Mouse (Mus musculus) gastrocnemius, postnatal 4 days (tissue): ENCODE data around the gene Vwa3a. TPM values are rescaled to one million over a fixed set of nuclear protein-coding genes. Genes with fewer than 3 reads are reported as not detected.

Experiments used
- DNase-seq, 2 experiments: peaks; one replicate each; pipeline ENCODE4 v3.0.0; 2021 to 2022; ENCODE audit warnings: low spot score in 2 of 2, mixed read lengths in 2 of 2
- total RNA-seq, 2 experiments: library from RNA; stranded (reverse); gene quantifications; 2 replicates each; pipeline ENCODE4 v1.2.3; 2021

Vwa3a gene
- total RNA-seq, 2 experiments from 2014 or later, result 0.67 to 0.74 TPM

- DNase-seq, result peak; percentile 90 to 91
Observed at GRCm38 (mm10) chr7:120835449-120836359, 96.6 kb downstream of the Vwa3a start.

DNA sequence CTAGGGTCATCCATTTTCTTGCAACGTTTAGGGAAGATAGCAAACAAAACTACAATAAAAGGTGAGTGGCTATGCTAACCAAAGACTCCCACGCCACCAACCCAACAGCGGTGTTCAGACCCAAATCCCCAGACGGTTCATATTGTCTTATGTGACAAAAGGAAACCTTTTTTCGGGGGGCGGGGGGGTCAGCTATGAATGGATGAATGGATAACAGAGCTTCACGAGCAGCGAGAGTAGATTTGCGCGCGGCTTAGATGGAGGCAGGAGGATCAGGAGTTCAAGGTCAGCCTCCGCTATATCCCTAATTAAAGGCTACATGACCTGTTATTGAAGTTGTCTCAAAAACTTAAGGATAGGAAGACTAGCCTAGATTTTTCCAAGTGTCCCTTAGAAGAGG lies 97.2 kb downstream of the Vwa3a start:
- no peak for DNase-seq

- no peak for DNase-seq
Observed at GRCm38 (mm10) chr7:120838436-120839160, 99.5 kb downstream of the Vwa3a start.

DNA sequence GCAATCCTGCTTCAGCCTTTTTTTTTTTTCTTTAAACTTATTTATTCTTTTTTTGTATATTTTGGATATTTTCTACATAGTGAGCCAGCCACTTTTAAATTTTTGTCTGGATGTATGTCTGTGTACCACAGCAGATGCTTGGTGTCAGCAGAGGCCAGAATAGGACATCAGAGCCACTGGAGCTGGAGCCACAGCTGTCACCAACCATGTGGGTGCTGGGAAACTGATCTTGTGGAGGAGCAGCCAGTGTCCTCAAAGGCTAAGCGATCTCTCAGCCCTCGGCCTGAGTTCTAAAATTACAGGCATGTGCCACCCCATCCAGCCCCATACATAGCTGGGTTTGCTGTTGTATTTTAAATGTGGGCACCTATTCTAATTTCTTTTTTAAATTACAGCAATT lies 100.7 kb downstream of the Vwa3a start:
- no peak for DNase-seq

- DNase-seq, result peak; percentile 79 to 87
Observed at GRCm38 (mm10) chr7:120842345-120843036, 103.4 kb downstream of the Vwa3a start, which contains the start of gene Eef2k. TSS of gene Eef2k (plus strand) at chr7:120842831.

GRCm38 (mm10) chr7:120843037-120843621 lies 104.0 kb downstream of the Vwa3a start:
- peak; percentile 74 to 92 for DNase-seq

- peak in 1 of 2 experiments; percentile 15 for DNase-seq
Observed at GRCm38 (mm10) chr7:120843852-120844435, 104.8 kb downstream of the Vwa3a start.

DNA sequence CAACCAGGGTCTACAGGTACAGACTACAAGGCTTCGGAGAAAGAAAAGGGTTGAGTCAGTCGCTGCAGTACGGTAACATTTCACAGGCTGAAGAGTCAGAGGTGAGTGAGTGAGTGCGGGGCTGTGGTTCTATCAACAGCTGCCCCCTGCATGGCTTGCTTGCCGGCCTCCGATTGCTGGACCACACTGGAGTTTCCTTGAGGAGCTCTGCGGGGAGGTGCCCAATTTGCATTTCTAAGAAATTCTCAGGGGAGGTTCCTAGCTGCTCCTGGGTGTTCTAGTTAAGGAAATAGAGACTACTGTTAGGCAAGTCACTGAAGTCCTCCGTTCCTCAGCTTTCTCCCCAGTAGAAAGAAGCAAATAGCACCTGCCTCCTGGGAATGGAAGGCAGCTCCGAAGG lies 105.6 kb downstream of the Vwa3a start:
- DNase-seq, result no peak

DNA sequence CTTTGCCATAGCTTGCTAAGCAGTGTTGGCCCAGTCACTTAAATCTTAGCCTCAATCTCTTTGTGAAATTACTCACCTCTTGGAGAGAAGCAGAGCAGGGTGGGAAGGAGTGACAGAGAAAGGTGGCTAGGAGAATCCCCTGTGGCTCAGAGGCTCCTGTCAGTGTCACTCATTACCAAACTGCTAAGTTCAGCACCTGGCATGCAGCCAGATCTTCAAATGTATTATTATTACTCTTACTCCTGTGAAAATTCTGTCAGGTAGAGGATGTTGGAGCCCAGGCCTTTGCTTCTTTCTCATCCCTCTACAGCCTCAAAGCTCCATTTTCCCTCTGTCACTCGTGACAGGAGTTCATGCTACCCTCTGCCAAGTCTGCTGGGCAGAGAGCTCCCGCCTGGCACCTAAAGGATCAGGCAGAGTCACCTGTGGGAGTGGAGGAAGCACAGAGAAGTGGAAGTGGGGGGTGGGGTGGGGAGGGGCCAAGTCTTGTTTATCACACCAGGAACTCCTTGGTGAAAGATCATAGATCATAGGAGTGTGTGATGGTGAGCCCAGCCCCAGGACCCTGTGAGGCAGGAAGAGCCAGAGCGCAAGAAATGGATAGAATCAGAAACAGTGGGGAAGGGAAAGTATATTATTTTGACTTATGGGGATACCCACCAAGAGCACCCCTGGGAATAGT lies 109.9 kb downstream of the Vwa3a start:
- DNase-seq, result no peak

- DNase-seq, result no peak
Observed at GRCm38 (mm10) chr7:120850165-120850564, 111.0 kb downstream of the Vwa3a start.

Other genes starting within 250 kb of the Vwa3a start
- gene Uqcrc2, start 104.1 kb upstream of the Vwa3a start, total RNA-seq, result 100 to 1,000 TPM; 395 to 428 TPM
- gene Pdzd9, start 69.0 kb upstream of the Vwa3a start, total RNA-seq, result not detected
- 10 to 100 TPM; 25.6 to 31.3 TPM for gene Mosmo, start 61.7 kb upstream of the Vwa3a start, total RNA-seq
- gene Gm5737, start 73.0 kb downstream of the Vwa3a start, total RNA-seq, result under 1 TPM in 1 of 2 experiments, not detected in 1; 0.54 TPM
- 10 to 100 TPM; 77.1 TPM for gene Eef2k, start 103.5 kb downstream of the Vwa3a start, total RNA-seq
- 10 to 100 TPM; 18.2 to 23.1 TPM for gene Polr3e, start 178.4 kb downstream of the Vwa3a start, total RNA-seq
- 10 to 100 TPM; 14.0 TPM for gene Cdr2, start 243.0 kb downstream of the Vwa3a start, total RNA-seq
- gene Mfsd13b, start 243.2 kb downstream of the Vwa3a start, total RNA-seq, result not detected